Mouse (Mus musculus): ENCODE measurements around the gene Rprd1b. TPM values are rescaled to one million over a fixed set of nuclear protein-coding genes. Genes with fewer than 3 reads are reported as not detected.

Gene Rprd1b
- polyA plus RNA-seq, 1 experiment = 17.5 TPM

- no peak overlapping the region for H3K27ac ChIP-seq (ENCODE audit: insufficient read depth, low read depth, low read length)
- TF ChIP-seq CTCF (conservative IDR thresholded peaks at IDR 0.05; ENCODE audit: insufficient read depth, insufficient read length, low read depth, low read length) (no peak), POLR2A (IDR thresholded peaks at IDR 0.05; ENCODE audit: low read depth, low read length) (no peak)
- no peak overlapping the region for H3K4me3 ChIP-seq (ENCODE audit: insufficient read depth, low read depth, low read length)
- DNase-seq = no peak
- 59% methylated on average over 5 of the region's 5 CpGs for WGBS
- peaks cover 2% of the 10 kb centered on the region for H3K36me3 ChIP-seq (ENCODE audit: control insufficient read depth, insufficient read depth, low read length)
- H3K4me1 ChIP-seq (ENCODE audit: control insufficient read depth, insufficient read depth, low read length) = no peaks in the 10 kb centered on the region
- H3K27me3 ChIP-seq (replicated peaks; ENCODE audit: control insufficient read depth, insufficient read depth, low read length) = no peaks in the 10 kb centered on the region
These were observed 36.8 kb downstream of the Rprd1b start for GRCm38 (mm10) chr2:158065064-158065463.

- TF ChIP-seq CTCF (conservative IDR thresholded peaks at IDR 0.05; ENCODE audit: insufficient read depth, insufficient read length, low read depth, low read length) (no peak), POLR2A (IDR thresholded peaks at IDR 0.05; ENCODE audit: low read depth, low read length) (no peak)
- no peaks in the 10 kb centered on the region for H3K27me3 ChIP-seq (replicated peaks; ENCODE audit: control insufficient read depth, insufficient read depth, low read length)
- no peak for DNase-seq
- H3K4me1 ChIP-seq (ENCODE audit: control insufficient read depth, insufficient read depth, low read length) = peaks cover 8% of the 10 kb centered on the region; the same call in 1 of the 2 replicates
- peaks cover 2% of the 10 kb centered on the region for H3K36me3 ChIP-seq (ENCODE audit: control insufficient read depth, insufficient read depth, low read length)
- no peak overlapping the region for H3K27ac ChIP-seq (ENCODE audit: insufficient read depth, low read depth, low read length)
- no peak overlapping the region for H3K4me3 ChIP-seq (ENCODE audit: insufficient read depth, low read depth, low read length)
These were observed 38.2 kb downstream of the Rprd1b start for GRCm38 (mm10) chr2:158066456-158066855.

DNA sequence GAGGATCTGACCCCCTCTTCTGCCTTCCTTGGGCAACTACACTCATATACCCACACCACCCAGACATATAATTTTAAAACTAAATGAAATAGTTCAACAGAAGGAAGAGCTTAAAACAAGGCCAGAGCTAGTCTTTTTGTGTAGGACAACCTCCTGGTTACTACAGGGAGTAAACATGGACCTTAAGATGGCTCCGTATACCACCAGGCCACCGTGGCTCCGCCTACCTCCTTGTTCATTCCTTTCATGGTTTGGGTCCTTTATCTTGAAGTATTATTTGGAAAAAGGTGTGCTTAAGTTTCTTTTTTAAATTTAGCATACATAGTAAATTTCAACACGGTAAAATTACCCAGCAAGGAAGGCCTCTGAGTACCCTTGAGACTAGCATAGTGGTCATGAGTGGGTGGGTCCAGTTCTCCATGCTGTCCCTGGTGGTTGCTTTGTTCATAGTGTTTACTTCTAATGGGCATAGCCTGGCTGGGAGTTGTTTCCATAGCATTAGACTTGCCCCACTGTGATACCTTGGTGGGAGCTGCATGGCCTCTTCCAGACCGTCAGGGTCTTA, 39.0 kb downstream of the Rprd1b start:
- no peaks in the 10 kb centered on the region; the same call in none of the 2 replicates for H3K36me3 ChIP-seq (ENCODE audit: control insufficient read depth, insufficient read depth, low read length)
- H3K27ac ChIP-seq (ENCODE audit: insufficient read depth, low read depth, low read length) = no peak overlapping the region
- H3K4me1 ChIP-seq (ENCODE audit: control insufficient read depth, insufficient read depth, low read length) = peaks cover 17% of the 10 kb centered on the region; the same call in 1 of the 2 replicates
- DNase-seq = no peak
- no peaks in the 10 kb centered on the region for H3K27me3 ChIP-seq (replicated peaks; ENCODE audit: control insufficient read depth, insufficient read depth, low read length)
- no peak overlapping the region for H3K4me3 ChIP-seq (ENCODE audit: insufficient read depth, low read depth, low read length)
- TF ChIP-seq CTCF (conservative IDR thresholded peaks at IDR 0.05; ENCODE audit: insufficient read depth, insufficient read length, low read depth, low read length) = no peak
- TF ChIP-seq POLR2A (IDR thresholded peaks at IDR 0.05; ENCODE audit: low read depth, low read length) = no peak
- WGBS = 95% methylated on average over 5 of the region's 5 CpGs

- H3K27ac ChIP-seq (ENCODE audit: insufficient read depth, low read depth, low read length) = no peak overlapping the region
- H3K36me3 ChIP-seq (ENCODE audit: control insufficient read depth, insufficient read depth, low read length) = no peaks in the 10 kb centered on the region; the same call in none of the 2 replicates
- H3K4me3 ChIP-seq (ENCODE audit: insufficient read depth, low read depth, low read length) = no peak overlapping the region
- no peak for DNase-seq
- no peaks in the 10 kb centered on the region for H3K27me3 ChIP-seq (replicated peaks; ENCODE audit: control insufficient read depth, insufficient read depth, low read length)
- peaks cover 19% of the 10 kb centered on the region; the same call in 1 of the 2 replicates for H3K4me1 ChIP-seq (ENCODE audit: control insufficient read depth, insufficient read depth, low read length)
- TF ChIP-seq CTCF (conservative IDR thresholded peaks at IDR 0.05; ENCODE audit: insufficient read depth, insufficient read length, low read depth, low read length) (no peak), POLR2A (IDR thresholded peaks at IDR 0.05; ENCODE audit: low read depth, low read length) (no peak)
These were observed 40.2 kb downstream of the Rprd1b start for GRCm38 (mm10) chr2:158068444-158068971.

DNA sequence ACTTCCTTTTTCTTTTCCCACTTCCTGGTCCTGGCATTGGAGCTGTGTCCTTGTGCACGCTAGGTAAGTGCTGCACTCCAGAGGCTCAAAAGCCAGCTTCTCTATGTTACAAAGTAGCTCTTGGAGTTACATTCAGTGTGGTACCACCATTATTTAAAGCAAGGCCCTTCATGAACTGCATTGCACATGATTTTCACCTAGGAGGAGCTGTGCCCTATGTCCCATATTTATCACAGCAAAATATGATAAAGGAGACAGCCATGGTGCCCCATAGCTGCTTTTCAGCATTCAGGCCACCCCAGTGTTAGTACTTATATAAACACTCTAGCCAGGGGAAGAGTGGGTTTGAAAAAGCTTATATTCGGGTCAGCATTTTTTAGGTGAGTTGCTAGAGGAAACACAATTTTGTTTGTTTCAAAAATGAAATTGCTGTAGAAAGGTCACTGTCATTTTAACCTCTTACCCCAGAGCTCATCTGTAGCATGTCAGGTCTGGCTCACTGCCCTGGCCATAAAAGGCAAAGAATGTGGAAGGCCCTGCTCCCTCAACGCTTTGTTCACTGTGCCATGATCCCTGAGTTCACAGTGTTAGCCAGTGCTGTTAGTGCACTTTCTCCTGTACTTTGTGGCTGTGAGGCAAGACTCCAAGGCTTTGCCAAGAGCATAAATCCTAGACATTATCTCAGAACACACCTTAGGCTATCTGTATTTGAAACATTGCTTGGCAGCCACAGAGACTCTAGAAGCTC, 42.8 kb downstream of the Rprd1b start:
- H3K4me3 ChIP-seq (ENCODE audit: insufficient read depth, low read depth, low read length) = no peak overlapping the region
- no peak for TF ChIP-seq POLR2A (IDR thresholded peaks at IDR 0.05; ENCODE audit: low read depth, low read length)
- no peak for TF ChIP-seq CTCF (conservative IDR thresholded peaks at IDR 0.05; ENCODE audit: insufficient read depth, insufficient read length, low read depth, low read length)
- DNase-seq = peak; percentile 90
- H3K4me1 ChIP-seq (ENCODE audit: control insufficient read depth, insufficient read depth, low read length) = peaks cover 19% of the 10 kb centered on the region; the same call in 1 of the 2 replicates
- WGBS = 42% methylated on average over 3 of the region's 3 CpGs
- H3K27ac ChIP-seq (ENCODE audit: insufficient read depth, low read depth, low read length) = peak overlapping the region; percentile 33
- peaks cover 1% of the 10 kb centered on the region for H3K36me3 ChIP-seq (ENCODE audit: control insufficient read depth, insufficient read depth, low read length)
- no peaks in the 10 kb centered on the region for H3K27me3 ChIP-seq (replicated peaks; ENCODE audit: control insufficient read depth, insufficient read depth, low read length)

- WGBS = 52% methylated on average over 5 of the region's 5 CpGs
- peaks cover 1% of the 10 kb centered on the region for H3K36me3 ChIP-seq (ENCODE audit: control insufficient read depth, insufficient read depth, low read length)
These were observed 43.3 kb downstream of the Rprd1b start for GRCm38 (mm10) chr2:158071633-158071995.

GRCm38 (mm10) chr2:158074835-158075234, 46.5 kb downstream of the Rprd1b start:
- TF ChIP-seq CTCF (conservative IDR thresholded peaks at IDR 0.05; ENCODE audit: insufficient read depth, insufficient read length, low read depth, low read length) (no peak; the same call in 1 of the 2 replicates), POLR2A (IDR thresholded peaks at IDR 0.05; ENCODE audit: low read depth, low read length) (no peak)
- 90% methylated on average over 5 of the region's 5 CpGs for WGBS
- no peak for DNase-seq

More at GRCm38 (mm10) chr2:158071633-158071995, 43.3 kb downstream of the Rprd1b start:
- no peak for DNase-seq
- H3K4me1 ChIP-seq (ENCODE audit: control insufficient read depth, insufficient read depth, low read length) = peaks cover 19% of the 10 kb centered on the region; the same call in 1 of the 2 replicates
- TF ChIP-seq CTCF (conservative IDR thresholded peaks at IDR 0.05; ENCODE audit: insufficient read depth, insufficient read length, low read depth, low read length) = no peak
- no peak for TF ChIP-seq POLR2A (IDR thresholded peaks at IDR 0.05; ENCODE audit: low read depth, low read length)
- H3K4me3 ChIP-seq (ENCODE audit: insufficient read depth, low read depth, low read length) = no peak overlapping the region
- no peaks in the 10 kb centered on the region for H3K27me3 ChIP-seq (replicated peaks; ENCODE audit: control insufficient read depth, insufficient read depth, low read length)
- peak overlapping the region; percentile 7; the same call in 1 of the 2 replicates for H3K27ac ChIP-seq (ENCODE audit: insufficient read depth, low read depth, low read length)

More at GRCm38 (mm10) chr2:158074835-158075234, 46.5 kb downstream of the Rprd1b start:
- H3K4me3 ChIP-seq (ENCODE audit: insufficient read depth, low read depth, low read length) = no peak overlapping the region
- peaks cover 30% of the 10 kb centered on the region for H3K4me1 ChIP-seq (ENCODE audit: control insufficient read depth, insufficient read depth, low read length)
- no peaks in the 10 kb centered on the region for H3K27me3 ChIP-seq (replicated peaks; ENCODE audit: control insufficient read depth, insufficient read depth, low read length)
- H3K36me3 ChIP-seq (ENCODE audit: control insufficient read depth, insufficient read depth, low read length) = peaks cover 1% of the 10 kb centered on the region
- no peak overlapping the region for H3K27ac ChIP-seq (ENCODE audit: insufficient read depth, low read depth, low read length)

Measured in kidney, adult 2 months (tissue).